Comparison of ENCODE assay signal across 10 mouse cellular contexts in genomic region chr11:120538485-120538884, GRCm38 (mm10). TPM values are rescaled to one million over a fixed set of nuclear protein-coding genes. Genes with fewer than 3 reads are reported as not detected.
DNase-seq lines count a peak whose midpoint lies in the region; ATAC-seq lines count a peak whose summit lies in the region.
"Had no signal": no experiment of that assay in that cellular context is flagged by ENCODE, and none has a peak within 500 bp of the region (broad histone marks: within the 10 kb centered on the region; RNA-seq: fewer than 3 reads in every experiment).

No protein-coding gene starts in this region.

- H3K9me3 ChIP-seq in neural tube, embryonic 11.5 days (ENCODE audit: control insufficient read depth, low read length), result no peaks in the 10 kb centered on the region
- H3K9me3 ChIP-seq in hindbrain, embryonic 13.5 days, result no peaks in the 10 kb centered on the region
- H3K9me3 ChIP-seq in liver, embryonic 16.5 days (replicated peaks; ENCODE audit: control insufficient read depth, low read length), result no peaks in the 10 kb centered on the region

- no peak overlapping the region for H3K4me3 ChIP-seq in neural tube, embryonic 11.5 days (ENCODE audit: low read depth, low read length)
- H3K4me3 ChIP-seq in hindbrain, embryonic 13.5 days, result no peak overlapping the region
- no peak overlapping the region for H3K4me3 ChIP-seq in liver, embryonic 16.5 days (ENCODE audit: low read depth, low read length)

- no peak overlapping the region for H3K4me2 ChIP-seq in neural tube, embryonic 11.5 days (ENCODE audit: low read depth)
- no peak overlapping the region for H3K4me2 ChIP-seq in hindbrain, embryonic 13.5 days
- H3K4me2 ChIP-seq in liver, embryonic 16.5 days (ENCODE audit: low read depth, low read length), result no peak overlapping the region

- DNase-seq in neural tube, embryonic 11.5 days (ENCODE audit: low spot score), result peak; percentile 7
- no peak for DNase-seq in neural tube, embryonic 10.5 days (ENCODE audit: extremely low spot score, low spot score)
- peak; percentile 92 for DNase-seq in gastrocnemius, adult 18-20 months (ENCODE audit: low spot score)
- DNase-seq in thymus, postnatal 36 days, result no peak
- DNase-seq in Muller cell, postnatal 12 days (ENCODE audit: inconsistent ontology term), result no peak
- DNase-seq in urinary bladder, postnatal 25 days (ENCODE audit: low spot score), result no peak

- 88% methylated on average over 3 of the region's 3 CpGs for WGBS in neural tube, embryonic 11.5 days
- WGBS in hindbrain, embryonic 13.5 days, result 73% methylated on average over 3 of the region's 3 CpGs
- WGBS in liver, embryonic 16.5 days (ENCODE audit: insufficient replicate concordance), result 61% methylated on average over 3 of the region's 3 CpGs

- no peak for ATAC-seq in neural tube, embryonic 11.5 days (ENCODE audit: insufficient read depth, low FRiP score, low TSS enrichment)
- ATAC-seq in hindbrain, embryonic 13.5 days (ENCODE audit: low FRiP score), result peak; percentile 25; the same call in 1 of the 2 replicates
- no peak for ATAC-seq in liver, embryonic 16.5 days (ENCODE audit: low read depth)

- H3K27me3 ChIP-seq in neural tube, embryonic 11.5 days (ENCODE audit: control insufficient read depth, insufficient read depth, low read length), result no peaks in the 10 kb centered on the region
- H3K27me3 ChIP-seq in hindbrain, embryonic 13.5 days, result peaks cover 28% of the 10 kb centered on the region
- H3K27me3 ChIP-seq in liver, embryonic 16.5 days (ENCODE audit: control insufficient read depth, insufficient read depth, low read depth, low read length), result no peaks in the 10 kb centered on the region

- H3K9ac ChIP-seq in neural tube, embryonic 11.5 days (ENCODE audit: low read length), result no peak overlapping the region
- no peak overlapping the region for H3K9ac ChIP-seq in hindbrain, embryonic 13.5 days
- H3K9ac ChIP-seq in liver, embryonic 16.5 days (ENCODE audit: low read depth, low read length), result no peak overlapping the region

- no peak overlapping the region for H3K27ac ChIP-seq in neural tube, embryonic 11.5 days (ENCODE audit: low read depth, low read length)
- peak overlapping the region; percentile 84 for H3K27ac ChIP-seq in hindbrain, embryonic 13.5 days
- peak overlapping the region; percentile 47 for H3K27ac ChIP-seq in liver, embryonic 16.5 days (ENCODE audit: low read length)

- H3K36me3 ChIP-seq in neural tube, embryonic 11.5 days (ENCODE audit: control insufficient read depth, insufficient read depth, low read length), result peaks cover 7% of the 10 kb centered on the region; the same call in 1 of the 2 replicates
- H3K36me3 ChIP-seq in hindbrain, embryonic 13.5 days, result peaks cover 23% of the 10 kb centered on the region
- no peaks in the 10 kb centered on the region for H3K36me3 ChIP-seq in liver, embryonic 16.5 days (ENCODE audit: control insufficient read depth, insufficient read depth)

- no peaks in the 10 kb centered on the region for H3K4me1 ChIP-seq in neural tube, embryonic 11.5 days (ENCODE audit: control insufficient read depth, insufficient read depth, low read length)
- H3K4me1 ChIP-seq in hindbrain, embryonic 13.5 days (replicated peaks), result peaks cover 22% of the 10 kb centered on the region
- peaks cover 15% of the 10 kb centered on the region for H3K4me1 ChIP-seq in liver, embryonic 16.5 days (ENCODE audit: control insufficient read depth, low read depth, low read length)

RNA-seq across cellular contexts. Expression of gene Gcgr, which starts 8.0 kb away (rescaled TPM):
- 0.19 and 0.24 TPM in 2 replicates for polyA plus RNA-seq in neural tube, embryonic 11.5 days (2014; fragmentation: Nextera tagmentation; extraction: Ambion mirVana)
- under 1 TPM in 1 of 2 experiments, not detected in 1; 0.45 TPM for total RNA-seq in gastrocnemius, adult 18-20 months (2021)
- 0.19 and 0.30 TPM in 2 replicates for polyA plus RNA-seq in hindbrain, embryonic 13.5 days (2015; fragmentation: Nextera tagmentation; extraction: Ambion mirVana)
- polyA plus RNA-seq in liver, embryonic 16.5 days (2015; fragmentation: Nextera tagmentation; extraction: Ambion mirVana), result 18.7 and 20.7 TPM in 2 replicates
- total RNA-seq: hematopoietic stem cell, adult 5-6 weeks had no signal

RNA-seq across cellular contexts. Expression of gene Mcrip1, which starts 11.0 kb away (rescaled TPM):
- polyA plus RNA-seq in neural tube, embryonic 11.5 days (2014; fragmentation: Nextera tagmentation; extraction: Ambion mirVana), result 244 and 251 TPM in 2 replicates
- total RNA-seq in gastrocnemius, adult 18-20 months (2021), result 10 to 100 TPM; 18.4 to 22.7 TPM
- polyA plus RNA-seq in hindbrain, embryonic 13.5 days (2015; fragmentation: Nextera tagmentation; extraction: Ambion mirVana), result 234 and 241 TPM in 2 replicates
- polyA plus RNA-seq in liver, embryonic 16.5 days (2015; fragmentation: Nextera tagmentation; extraction: Ambion mirVana), result 38.5 and 39.1 TPM in 2 replicates

RNA-seq across cellular contexts. Expression of gene Ppp1r27, which starts 12.4 kb away (rescaled TPM):
- polyA plus RNA-seq in neural tube, embryonic 11.5 days (2014; fragmentation: Nextera tagmentation; extraction: Ambion mirVana), result not detected in 2 replicates
- total RNA-seq in gastrocnemius, adult 18-20 months (2021), result 100 to 1,000 TPM; 140 to 577 TPM
- polyA plus RNA-seq in hindbrain, embryonic 13.5 days (2015; fragmentation: Nextera tagmentation; extraction: Ambion mirVana), result not detected in 2 replicates
- 0.20 and 1.2 TPM in 2 replicates for polyA plus RNA-seq in liver, embryonic 16.5 days (2015; fragmentation: Nextera tagmentation; extraction: Ambion mirVana)
- total RNA-seq: hematopoietic stem cell, adult 5-6 weeks had no signal
- polyA plus RNA-seq: spleen, adult 2 months had no signal

RNA-seq across cellular contexts. Expression of gene P4hb, which starts 34.6 kb away (rescaled TPM):
- polyA plus RNA-seq in neural tube, embryonic 11.5 days (2014; fragmentation: Nextera tagmentation; extraction: Ambion mirVana), result 562 and 566 TPM in 2 replicates
- total RNA-seq in gastrocnemius, adult 18-20 months (2021), result 100 to 1,000 TPM; 188 to 221 TPM
- polyA plus RNA-seq in hindbrain, embryonic 13.5 days (2015; fragmentation: Nextera tagmentation; extraction: Ambion mirVana), result 289 and 294 TPM in 2 replicates
- 793 and 897 TPM in 2 replicates for polyA plus RNA-seq in liver, embryonic 16.5 days (2015; fragmentation: Nextera tagmentation; extraction: Ambion mirVana)

RNA-seq across cellular contexts. Expression of gene Arhgdia, which starts 42.9 kb away (rescaled TPM):
- polyA plus RNA-seq in neural tube, embryonic 11.5 days (2014; fragmentation: Nextera tagmentation; extraction: Ambion mirVana), result 686 and 719 TPM in 2 replicates
- total RNA-seq in gastrocnemius, adult 18-20 months (2021), result 10 to 100 TPM; 71.0 to 89.8 TPM
- 471 and 481 TPM in 2 replicates for polyA plus RNA-seq in hindbrain, embryonic 13.5 days (2015; fragmentation: Nextera tagmentation; extraction: Ambion mirVana)
- 201 and 205 TPM in 2 replicates for polyA plus RNA-seq in liver, embryonic 16.5 days (2015; fragmentation: Nextera tagmentation; extraction: Ambion mirVana)

Comparison
In these comparisons a context has a peak if more than half of its experiments do, and no peak if none do; other contexts are left out.
1. DNase-seq: peak in neural tube, embryonic 11.5 days (single experiment) and gastrocnemius, adult 18-20 months (single experiment); none in neural tube, embryonic 10.5 days (single experiment), thymus, postnatal 36 days (0 of 2), Muller cell, postnatal 12 days (single experiment) and urinary bladder, postnatal 25 days (single experiment).
2. RNA of gene Gcgr, which starts 8.0 kb away (polyA plus RNA-seq): 18.7 to 20.7 TPM in liver, embryonic 16.5 days; 0.19 to 0.30 TPM in hindbrain, embryonic 13.5 days and 0.19 to 0.24 TPM in neural tube, embryonic 11.5 days; every median in the first group is over 10 times any median in the second.